Mouse (Mus musculus) kidney, adult 2 months (tissue): ENCODE data around the gene Mb. TPM values are rescaled to one million over a fixed set of nuclear protein-coding genes. Genes with fewer than 3 reads are reported as not detected.

Experiments used
- DNase-seq: peaks from one replicate; pipeline ENCODE4 v3.0.0; 2021
- H3K27ac ChIP-seq: fragments of 200-500 bp; 2 replicates; pipeline ENCODE4 v1.5.1; 2012; ENCODE audit warnings: low read depth, low read length, control low read depth, inconsistent platforms; ENCODE audit not compliant: insufficient read depth
- H3K27me3 ChIP-seq: fragments of 200-500 bp; replicated peaks from 2 replicates; pipeline ENCODE4 v1.6.1; 2012; ENCODE audit warnings: mild to moderate bottlenecking, moderate library complexity, low read length, inconsistent platforms; ENCODE audit not compliant: control insufficient read depth, insufficient read depth
- H3K36me3 ChIP-seq: fragments of 200-500 bp; 2 replicates; pipeline ENCODE4 v1.6.1; 2012; ENCODE audit warnings: mild to moderate bottlenecking, moderate library complexity, low read length, inconsistent platforms; ENCODE audit not compliant: control insufficient read depth, insufficient read depth
- H3K4me1 ChIP-seq: fragments of 200-500 bp; 2 replicates; pipeline ENCODE4 v1.6.1; 2011; ENCODE audit warnings: low read length; ENCODE audit not compliant: control insufficient read depth, insufficient read depth
- H3K4me3 ChIP-seq: fragments of 200-500 bp; 2 replicates; pipeline ENCODE4 v1.5.1; 2011; ENCODE audit warnings: mild to moderate bottlenecking, low read depth, low read length, control low read depth; ENCODE audit not compliant: insufficient read depth
- CTCF ChIP-seq: fragments of 200-500 bp; conservative IDR thresholded peaks from 2 replicates; pipeline ENCODE4 v1.5.1; 2011; ENCODE audit warnings: low read depth, mild to moderate bottlenecking, control low read depth, low read length, moderate library complexity, mixed read lengths; ENCODE audit not compliant: insufficient read depth, insufficient read length
- POLR2A ChIP-seq: fragments of 200-500 bp; IDR thresholded peaks from one replicate; pipeline ENCODE4 v1.6.1; 2011; ENCODE audit warnings: low read depth, low read length, control low read depth
- WGBS: fragments of 180-500 bp; shearing (Covaris S2); methylation state at CpG from one replicate; pipeline ENCODE4 v1.1.7; 2018; 5-methylcytosine and 5-hydroxymethylcytosine counted together
- polyA plus RNA-seq: library from polyadenylated mRNA; depleted of rRNA; stranded (reverse); fragments of >200 nt; gene quantifications from 2 replicates; pipeline ENCODE4 v1.2.3, GENCODE M21; 2012

Mb gene
- polyA plus RNA-seq, 1 experiment: 123 TPM

DNA sequence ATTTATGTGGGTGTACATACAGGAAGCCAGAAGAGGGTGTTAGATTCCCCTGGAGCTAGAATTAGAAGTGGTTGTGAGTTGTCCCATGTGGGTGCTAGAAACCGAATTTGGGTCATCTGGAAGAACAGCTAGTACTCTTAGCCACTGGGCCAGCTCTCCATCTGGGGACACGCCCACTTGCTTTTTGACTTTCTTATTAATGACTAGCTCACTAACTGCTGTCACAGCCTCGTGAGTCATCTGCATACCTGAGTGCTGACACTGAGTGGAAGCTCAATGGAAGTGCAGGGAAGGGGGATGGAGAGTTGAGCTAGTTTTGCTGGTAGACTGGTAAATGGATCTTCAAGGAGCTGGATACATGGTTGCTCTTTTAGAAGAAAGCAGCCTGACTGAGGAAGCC is 26.1 kb upstream of the Mb start:
- H3K4me3 ChIP-seq: no peak overlapping the region
- DNase-seq: no peak
- no peaks in the 10 kb centered on the region for H3K4me1 ChIP-seq
- H3K27ac ChIP-seq: no peak overlapping the region
- WGBS: 74% methylated on average over 3 of the region's 3 CpGs
- H3K27me3 ChIP-seq: no peaks in the 10 kb centered on the region
- TF ChIP-seq POLR2A (no peak), CTCF (no peak)
- H3K36me3 ChIP-seq: no peaks in the 10 kb centered on the region

DNA sequence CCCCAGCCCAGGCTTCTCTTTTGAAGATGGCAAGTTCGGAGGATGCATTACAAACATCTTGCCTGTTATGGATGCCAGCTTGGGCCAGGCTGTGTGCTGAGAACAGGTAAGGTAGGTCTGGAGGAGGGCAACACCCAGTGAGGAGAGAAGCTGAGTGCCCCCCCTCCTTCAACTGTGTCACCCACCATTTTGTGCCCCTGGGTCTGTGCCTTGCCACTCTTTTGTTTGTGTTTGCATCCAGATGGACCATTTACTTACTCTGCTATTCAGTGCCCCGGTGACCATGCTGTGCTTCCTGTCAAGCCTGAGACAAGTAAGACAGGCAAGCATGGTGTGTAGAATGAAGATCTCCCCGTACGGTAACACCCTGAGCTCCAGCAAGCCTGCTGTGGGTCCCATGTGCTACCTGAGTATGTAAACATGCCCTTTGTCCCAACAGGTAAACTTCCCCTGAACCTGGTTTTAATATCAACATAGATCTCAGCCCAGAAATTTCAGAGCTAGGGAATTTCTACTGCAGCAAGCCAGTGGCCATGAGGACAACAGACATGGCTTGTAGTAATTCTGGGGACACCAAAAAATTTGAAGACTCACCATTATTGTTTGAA is 22.2 kb upstream of the Mb start:
- WGBS: 84% methylated on average over 4 of the region's 4 CpGs
- no peak for DNase-seq

DNA sequence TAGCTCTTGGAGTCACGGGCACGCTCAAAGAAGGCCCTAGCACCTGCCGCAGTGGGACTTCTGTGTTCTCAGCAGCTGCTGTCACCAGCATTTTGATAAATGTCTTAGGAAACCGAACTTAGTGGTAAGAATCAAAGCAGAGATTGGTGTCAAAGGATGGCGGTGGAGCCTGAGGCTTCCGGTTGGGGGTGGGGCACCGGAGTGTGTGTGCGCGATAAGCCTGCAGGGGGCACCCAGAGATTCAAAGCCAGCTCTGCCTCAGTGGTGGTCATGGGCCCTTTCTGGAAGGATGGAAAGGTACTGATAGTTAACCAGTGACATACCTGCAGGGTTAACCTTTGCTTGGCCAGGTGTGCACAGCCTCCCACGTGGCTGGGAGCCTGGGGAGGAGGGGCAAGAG is 21.0 kb upstream of the Mb start:
- Histone ChIP-seq H3K27ac (no peak overlapping the region), H3K4me3 (no peak overlapping the region), H3K4me1 (no peaks in the 10 kb centered on the region), H3K36me3 (no peaks in the 10 kb centered on the region), H3K27me3 (no peaks in the 10 kb centered on the region)
- 19% methylated on average over 10 of the region's 10 CpGs for WGBS
- TF ChIP-seq POLR2A (no peak), CTCF (peak; percentile 45)
- peak; percentile 16 for DNase-seq

More for the DNA sequence above, 22.2 kb upstream of the Mb start:
- Histone ChIP-seq H3K27ac (no peak overlapping the region), H3K36me3 (no peaks in the 10 kb centered on the region), H3K27me3 (no peaks in the 10 kb centered on the region), H3K4me3 (no peak overlapping the region), H3K4me1 (no peaks in the 10 kb centered on the region)
- TF ChIP-seq POLR2A (no peak), CTCF (no peak)

DNA sequence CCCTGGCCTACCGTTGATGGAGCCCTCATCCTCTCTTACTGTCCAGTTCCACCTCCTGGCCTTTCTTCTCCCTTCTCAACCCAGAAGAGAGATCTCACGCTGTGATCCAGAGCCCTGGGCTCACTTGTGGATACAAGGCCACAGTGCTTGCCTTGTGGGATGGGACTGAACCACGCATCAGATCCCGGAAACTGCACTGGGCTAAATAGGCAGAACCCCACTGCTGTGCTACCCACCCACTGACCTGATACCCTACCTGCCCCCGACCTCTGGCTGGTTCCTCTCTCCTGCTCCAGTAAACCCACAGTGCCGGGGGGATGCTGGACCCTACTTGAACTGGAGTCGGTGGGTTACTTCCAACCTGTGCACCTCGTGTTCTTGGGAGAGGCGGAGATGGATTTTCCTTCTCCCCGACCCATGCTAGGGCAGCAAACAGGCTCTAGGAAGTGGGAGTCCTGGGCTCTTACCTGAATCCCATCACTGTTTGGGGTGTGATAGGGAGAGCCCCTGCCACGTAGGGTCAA is 20.3 kb upstream of the Mb start:
- H3K27ac ChIP-seq: no peak overlapping the region
- H3K4me1 ChIP-seq: no peaks in the 10 kb centered on the region
- no peaks in the 10 kb centered on the region for H3K36me3 ChIP-seq
- WGBS: 88% methylated on average over 11 of the region's 11 CpGs
- TF ChIP-seq CTCF (no peak), POLR2A (no peak)
- H3K4me3 ChIP-seq: no peak overlapping the region
- DNase-seq: no peak
- no peaks in the 10 kb centered on the region for H3K27me3 ChIP-seq

DNA sequence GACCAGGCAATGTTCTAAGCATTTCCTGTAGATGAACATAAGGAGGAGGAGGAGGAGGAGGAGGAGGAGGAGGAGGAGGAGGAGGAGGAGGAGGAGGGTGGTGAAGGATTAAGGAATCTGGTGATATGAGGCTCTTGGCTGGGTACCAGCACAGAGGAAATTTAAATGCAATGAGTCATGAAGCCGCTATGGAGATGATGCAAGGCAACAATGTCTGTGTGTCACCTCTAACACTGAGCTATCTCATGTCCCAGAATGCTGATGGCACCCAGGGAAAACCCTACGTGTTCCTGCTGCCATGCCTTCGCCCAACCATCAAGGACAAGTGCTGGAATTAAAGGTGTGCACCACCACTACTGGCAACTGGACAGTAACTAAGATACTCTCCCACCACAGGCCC is 18.5 kb upstream of the Mb start:
- Histone ChIP-seq H3K4me3 (no peak overlapping the region), H3K36me3 (no peaks in the 10 kb centered on the region), H3K27me3 (no peaks in the 10 kb centered on the region), H3K4me1 (no peaks in the 10 kb centered on the region), H3K27ac (no peak overlapping the region)
- no peak for DNase-seq
- 81% methylated on average over 3 of the region's 3 CpGs for WGBS
- TF ChIP-seq POLR2A: no peak
- TF ChIP-seq CTCF: no peak

DNA sequence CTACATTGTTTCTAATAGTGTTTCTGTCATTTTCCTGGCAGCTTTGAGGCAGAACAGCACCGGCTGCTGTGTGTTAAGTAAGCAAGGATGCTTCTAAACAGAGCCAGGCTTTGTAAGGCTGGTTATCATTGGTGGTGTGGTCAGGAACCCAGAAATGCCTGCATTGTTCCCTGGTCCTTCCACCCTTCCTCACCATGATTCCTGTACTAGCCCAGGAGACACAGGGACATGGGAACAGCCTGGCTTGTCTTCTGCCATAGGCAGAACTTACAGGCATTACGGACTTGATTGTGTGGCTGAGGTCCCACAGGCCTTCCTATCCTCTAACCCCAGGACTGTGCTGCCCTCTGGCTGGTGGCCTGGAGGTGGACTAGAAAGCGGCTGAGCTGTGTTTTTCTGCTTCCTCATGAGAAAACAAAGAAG is 18.0 kb upstream of the Mb start:
- 61% methylated on average over 3 of the region's 3 CpGs for WGBS

DNA sequence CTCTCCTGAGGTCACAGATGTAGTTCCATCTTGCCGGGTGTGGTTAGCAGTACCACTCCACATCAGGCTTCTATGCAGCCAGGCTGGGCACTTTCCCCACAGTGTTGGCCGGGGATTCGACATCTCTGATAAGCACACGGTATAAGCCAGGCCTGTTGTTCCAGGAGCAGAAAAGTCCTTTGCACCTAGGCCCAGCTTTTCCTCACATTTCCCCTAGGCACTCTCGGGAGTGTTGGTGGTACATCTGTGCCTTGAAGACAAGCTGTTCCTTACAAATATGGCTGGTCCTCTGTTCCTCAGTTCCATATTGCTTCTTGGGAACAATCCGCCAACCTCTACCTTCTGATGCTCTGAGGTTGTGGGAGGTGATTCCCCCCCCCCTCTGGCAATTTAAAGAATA is 15.8 kb upstream of the Mb start:
- no peak overlapping the region for H3K4me3 ChIP-seq
- no peaks in the 10 kb centered on the region for H3K36me3 ChIP-seq
- no peak for TF ChIP-seq POLR2A
- no peak for TF ChIP-seq CTCF
- no peaks in the 10 kb centered on the region for H3K27me3 ChIP-seq
- 84% methylated on average over 6 of the region's 6 CpGs for WGBS
- no peak for DNase-seq
- no peaks in the 10 kb centered on the region for H3K4me1 ChIP-seq
- H3K27ac ChIP-seq: no peak overlapping the region

More for the DNA sequence above, 18.0 kb upstream of the Mb start:
- H3K27ac ChIP-seq: no peak overlapping the region
- H3K27me3 ChIP-seq: no peaks in the 10 kb centered on the region
- no peak overlapping the region for H3K4me3 ChIP-seq
- H3K4me1 ChIP-seq: no peaks in the 10 kb centered on the region
- TF ChIP-seq POLR2A: no peak
- TF ChIP-seq CTCF: no peak
- H3K36me3 ChIP-seq: no peaks in the 10 kb centered on the region
- DNase-seq: no peak
